Mouse (Mus musculus): ENCODE results near the gene Scg2.

The Scg2 gene

DNA sequence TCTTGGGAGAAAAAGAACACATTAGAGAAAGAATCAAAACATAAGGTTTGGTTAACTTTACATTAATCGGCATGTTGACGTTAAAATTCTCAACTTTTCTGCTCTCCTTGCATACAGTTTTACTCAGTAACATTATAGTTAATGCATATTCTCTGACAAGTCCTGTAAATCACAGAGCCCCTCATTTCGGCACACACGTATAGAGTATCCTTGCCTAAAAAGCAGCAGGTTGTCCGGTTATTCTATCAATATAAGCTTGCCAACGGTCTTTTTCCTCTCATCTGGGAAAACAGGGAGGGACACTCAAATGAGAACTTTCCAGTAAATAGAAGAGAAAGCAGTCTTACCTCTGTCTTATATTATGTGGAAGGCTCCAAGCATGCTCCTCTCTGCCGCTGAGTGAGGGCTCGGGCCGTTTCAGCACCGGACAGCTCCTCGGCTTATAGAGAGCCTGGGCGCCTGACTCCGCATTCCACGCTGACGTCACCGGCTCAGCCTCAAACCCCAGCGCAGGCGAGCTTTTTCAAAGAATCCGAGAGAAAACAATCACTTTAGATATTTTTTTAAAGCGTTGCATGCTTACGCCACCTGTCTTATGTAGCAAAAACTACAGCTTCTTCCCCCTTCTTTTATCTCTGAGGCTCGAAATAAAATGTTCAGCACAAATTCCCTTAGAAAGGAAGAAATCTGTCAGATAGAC is at the start of gene Scg2:
Scg2 (minus strand) TSS at position 512 of the 700 bp plus-strand sequence.
- no peak for DNase-seq (ENCODE audit: extremely low read depth, low read depth, low spot score)

GRCm38 (mm10) chr1:79485546-79485945 is 45.6 kb upstream of the Scg2 start:
- no peak for DNase-seq (ENCODE audit: extremely low read depth, low read depth, low spot score)

- DNase-seq (ENCODE audit: extremely low read depth, low read depth, low spot score) = no peak
Measured at GRCm38 (mm10) chr1:79470856-79471255, 30.9 kb upstream of the Scg2 start.

DNA sequence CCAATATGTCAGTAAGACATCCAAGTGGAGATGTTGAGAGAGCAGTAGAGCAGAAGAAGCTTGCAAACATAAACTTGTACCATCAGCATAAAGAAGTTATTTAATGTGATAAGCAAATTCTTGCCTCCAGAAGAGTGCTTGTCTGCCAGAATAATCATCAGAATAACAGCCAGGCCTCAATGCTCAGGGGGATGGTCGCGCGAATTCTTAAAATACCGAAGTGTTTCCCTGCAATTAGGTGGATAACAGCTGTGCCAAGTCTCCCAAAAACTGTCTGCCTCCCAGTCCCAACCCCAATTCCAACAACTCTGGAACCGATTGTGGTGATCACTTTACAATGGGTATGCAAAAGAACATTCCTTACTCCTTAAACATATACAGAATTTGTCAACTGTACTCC is 30.0 kb upstream of the Scg2 start:
- no peak for DNase-seq (ENCODE audit: extremely low read depth, low read depth, low spot score)

DNA sequence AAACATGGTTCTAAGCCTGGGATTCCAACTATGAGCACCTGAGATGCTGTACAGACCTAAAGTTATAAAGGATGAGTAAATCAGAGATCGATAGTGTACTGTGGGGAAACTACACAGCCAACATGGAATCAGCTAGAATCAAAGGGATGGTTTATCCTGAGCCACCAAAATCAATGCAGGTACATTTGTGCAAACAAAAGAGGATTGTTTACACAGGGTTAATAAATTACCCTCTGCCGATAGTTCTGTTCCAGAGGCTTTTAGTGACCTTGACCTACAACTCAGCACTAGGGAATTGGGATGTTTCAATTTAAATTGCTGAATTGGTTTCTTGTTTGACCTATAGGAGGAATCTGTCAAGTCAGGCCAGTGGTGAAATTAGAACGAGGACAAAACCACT is 26.7 kb upstream of the Scg2 start:
- no peak for DNase-seq (ENCODE audit: extremely low read depth, low read depth, low spot score)

DNA sequence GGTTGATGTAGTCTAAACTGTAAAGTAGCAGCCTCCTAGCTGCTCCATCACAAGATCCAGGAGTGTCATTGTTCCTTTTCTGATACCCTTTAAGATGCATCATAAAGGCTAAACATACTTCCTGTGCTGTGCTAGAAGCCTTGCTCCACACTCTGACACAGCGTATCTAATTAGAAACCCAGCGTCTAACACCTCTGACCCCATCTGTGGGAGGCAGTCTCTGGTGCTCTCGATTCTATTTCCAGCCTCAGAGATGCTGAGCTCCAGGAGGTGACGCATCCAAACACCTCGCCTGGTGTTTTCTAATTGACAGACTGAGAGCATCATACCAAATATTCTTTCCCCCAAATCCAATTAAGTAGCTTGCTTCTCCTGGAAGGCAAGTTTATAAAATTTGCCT is 18.6 kb upstream of the Scg2 start:
- DNase-seq (ENCODE audit: extremely low read depth, low read depth, low spot score) = no peak

DNA sequence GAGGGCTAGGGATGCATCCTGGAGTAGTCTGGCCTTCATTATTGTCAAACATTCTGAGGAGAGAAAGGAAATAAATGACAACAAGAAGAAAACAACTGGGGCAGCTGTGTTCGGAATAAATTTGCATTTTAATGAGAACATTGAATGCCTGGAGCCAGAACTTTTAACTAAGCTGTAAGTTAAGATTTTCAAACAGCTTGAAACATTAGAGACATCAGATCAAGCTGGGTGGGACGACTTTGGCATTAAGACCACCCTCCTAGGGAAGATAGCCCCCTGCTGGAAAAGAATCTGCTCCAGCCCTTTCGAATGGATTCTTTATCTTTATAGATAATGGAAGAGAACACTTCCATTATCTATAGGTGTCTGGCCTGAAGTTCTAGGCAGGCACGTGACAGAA is 14.2 kb upstream of the Scg2 start:
- no peak for DNase-seq (ENCODE audit: extremely low read depth, low read depth, low spot score)

DNA sequence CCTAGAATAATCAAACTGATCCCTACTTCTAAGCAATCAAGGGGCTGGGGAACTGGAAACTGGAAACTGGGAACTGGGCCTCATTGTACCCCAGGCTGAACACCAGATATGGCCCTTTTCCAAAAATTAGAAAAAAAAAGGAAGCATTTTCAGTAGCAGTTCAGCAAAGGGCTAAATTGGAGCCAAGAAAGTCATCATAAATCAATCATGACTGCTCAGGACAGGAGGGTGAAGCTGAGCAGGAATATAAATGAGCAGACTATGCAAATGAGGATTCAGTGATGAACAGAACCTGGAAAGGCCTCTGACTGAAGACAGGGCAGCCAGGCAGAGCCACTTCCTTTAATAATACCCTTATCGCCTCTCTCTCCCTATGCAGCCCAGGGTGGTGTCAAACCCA is 12.4 kb upstream of the Scg2 start:
- DNase-seq (ENCODE audit: extremely low read depth, low read depth, low spot score) = no peak

DNA sequence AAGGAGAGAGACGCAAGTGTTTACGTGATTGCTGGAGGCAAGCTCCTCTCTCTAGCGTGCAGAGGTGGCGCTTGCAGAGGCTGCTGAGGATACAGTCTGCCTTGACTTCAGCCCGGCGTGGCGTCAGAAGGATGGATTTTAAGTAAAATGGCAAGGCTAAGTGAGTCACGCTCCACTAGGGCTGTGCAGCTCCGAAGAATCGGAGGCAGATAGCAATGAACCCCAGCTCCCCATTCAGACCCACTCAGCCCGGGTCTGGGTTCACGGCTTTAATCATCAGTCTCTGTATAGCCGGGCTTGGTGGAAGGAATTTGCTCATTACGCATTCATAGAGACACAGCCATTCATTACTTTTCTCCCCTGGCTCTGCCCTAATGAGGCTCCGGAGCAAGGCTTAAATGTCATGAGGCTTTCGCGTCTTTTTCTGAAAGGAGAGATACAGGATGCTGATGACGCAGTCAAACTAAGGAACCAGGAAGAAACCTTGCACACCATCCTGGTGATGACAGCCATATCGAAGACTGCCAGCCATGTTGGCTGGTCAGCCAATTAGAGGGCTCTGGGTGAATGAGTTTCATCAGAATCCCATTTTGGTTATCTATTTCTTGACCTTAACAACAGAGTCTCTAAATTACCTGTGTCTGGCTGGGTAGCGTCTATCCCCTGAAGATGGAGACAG is 10.6 kb upstream of the Scg2 start:
- no peak for DNase-seq (ENCODE audit: extremely low read depth, low read depth, low spot score)

- no peak for DNase-seq (ENCODE audit: extremely low read depth, low read depth, low spot score)
Measured at GRCm38 (mm10) chr1:79449943-79450342, 10.0 kb upstream of the Scg2 start.

GRCm38 (mm10) chr1:79445586-79445985 is 5.7 kb upstream of the Scg2 start:
- no peak for DNase-seq (ENCODE audit: extremely low read depth, low read depth, low spot score)

DNA sequence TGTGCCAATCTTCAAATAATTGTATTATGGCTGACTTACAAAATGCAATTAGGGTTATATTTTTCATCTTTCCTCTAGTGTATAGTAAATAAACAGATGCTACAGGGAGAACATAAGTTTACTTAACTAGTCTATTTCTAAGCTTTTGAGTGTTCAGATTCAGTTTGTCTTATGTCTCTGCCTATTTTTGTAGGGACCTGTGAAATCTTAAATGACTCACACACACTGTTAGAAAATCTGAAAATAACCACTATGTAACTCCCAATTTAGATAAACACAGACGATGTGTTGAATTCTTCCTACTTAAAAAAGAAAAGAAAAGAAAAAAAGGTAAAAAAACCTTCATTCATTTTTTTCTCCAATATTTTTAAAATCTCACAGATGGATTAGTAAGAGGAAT is 2.2 kb downstream of the Scg2 start:
- DNase-seq (ENCODE audit: extremely low read depth, low read depth, low spot score) = no peak

- DNase-seq (ENCODE audit: extremely low read depth, low read depth, low spot score) = no peak
Measured at GRCm38 (mm10) chr1:79436671-79437070, 3.2 kb downstream of the Scg2 start.

DNA sequence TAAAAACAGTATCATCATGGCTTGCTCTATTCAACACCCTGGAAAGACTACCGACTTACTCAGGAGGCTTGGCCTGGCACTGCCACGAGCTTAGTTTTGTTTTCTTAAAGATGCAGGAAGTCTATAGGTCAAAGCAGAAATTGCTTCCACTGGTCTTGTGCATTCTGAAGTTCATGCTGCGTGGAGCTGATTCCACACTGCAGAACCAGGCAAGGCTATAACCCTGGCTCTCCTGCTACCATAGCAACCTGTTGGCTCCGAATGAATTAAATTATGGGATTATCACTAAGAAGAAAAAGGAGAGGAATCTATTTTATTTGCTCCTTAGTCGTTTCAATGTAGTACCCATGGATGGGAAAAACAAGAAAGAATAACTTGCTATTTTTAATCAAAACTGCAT is 10.9 kb downstream of the Scg2 start:
- no peak for DNase-seq (ENCODE audit: extremely low read depth, low read depth, low spot score)

GRCm38 (mm10) chr1:79415496-79415895 is 24.4 kb downstream of the Scg2 start:
- no peak for DNase-seq (ENCODE audit: extremely low read depth, low read depth, low spot score)

DNA sequence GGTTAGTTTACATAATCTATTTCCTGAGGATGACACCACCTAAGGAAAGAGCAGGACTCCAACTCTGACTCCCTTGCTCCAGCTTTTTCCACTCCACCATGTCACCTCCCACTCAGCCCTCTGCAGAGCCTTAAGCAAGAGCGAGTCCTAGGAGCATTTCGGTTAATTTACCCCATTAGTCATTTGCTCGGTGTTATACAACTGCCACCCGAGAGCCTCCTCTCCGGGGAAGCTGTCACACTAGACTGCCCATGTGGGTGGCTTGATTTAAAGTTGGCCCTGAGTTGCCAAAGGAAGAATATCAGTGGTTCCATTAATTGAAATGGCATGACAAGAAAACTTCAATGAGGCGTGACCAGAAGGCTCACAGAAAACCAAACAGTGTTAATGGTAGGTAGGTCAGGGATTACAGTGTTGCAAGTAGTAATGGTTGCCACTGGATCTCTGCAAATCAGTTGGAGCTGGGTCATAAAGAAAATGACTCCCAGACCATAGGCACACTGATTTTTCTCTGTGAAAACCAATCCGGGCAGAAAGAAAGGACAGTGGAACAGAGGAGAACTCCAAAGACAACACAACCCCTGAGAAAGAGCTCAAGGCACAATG is 33.5 kb downstream of the Scg2 start:
- no peak for DNase-seq (ENCODE audit: extremely low read depth, low read depth, low spot score)

GRCm38 (mm10) chr1:79401090-79402012 is 38.6 kb downstream of the Scg2 start:
- no peak for DNase-seq (ENCODE audit: extremely low read depth, low read depth, low spot score)

GRCm38 (mm10) chr1:79400284-79400683 is 39.6 kb downstream of the Scg2 start:
- no peak for DNase-seq (ENCODE audit: extremely low read depth, low read depth, low spot score)

Data from fat pad, adult 2 months (tissue).